Mouse (Mus musculus) neutrophil, adult 5-6 weeks (primary cell): ENCODE results near the gene Wt1. TPM values are rescaled to one million over a fixed set of nuclear protein-coding genes. Genes with fewer than 3 reads are reported as not detected.

Source experiments
- ATAC-seq: fragments of 151-379, 151-347 bp; 2 replicates; pipeline ENCODE4 v1.8.0; 2017; ENCODE audit warnings: mild to moderate bottlenecking, moderate TSS enrichment; ENCODE audit not compliant: insufficient number of reproducible peaks, poor library complexity, low FRiP score, severe bottlenecking; ENCODE audit errors: extremely low read depth
- total RNA-seq: library from RNA; stranded (forward); fragments of 200-1000 nt; gene quantifications from 2 replicates; pipeline ENCODE4 v1.2.3, GENCODE M21; 2017

Wt1 gene
- total RNA-seq, result not detected in 2 replicates

DNA sequence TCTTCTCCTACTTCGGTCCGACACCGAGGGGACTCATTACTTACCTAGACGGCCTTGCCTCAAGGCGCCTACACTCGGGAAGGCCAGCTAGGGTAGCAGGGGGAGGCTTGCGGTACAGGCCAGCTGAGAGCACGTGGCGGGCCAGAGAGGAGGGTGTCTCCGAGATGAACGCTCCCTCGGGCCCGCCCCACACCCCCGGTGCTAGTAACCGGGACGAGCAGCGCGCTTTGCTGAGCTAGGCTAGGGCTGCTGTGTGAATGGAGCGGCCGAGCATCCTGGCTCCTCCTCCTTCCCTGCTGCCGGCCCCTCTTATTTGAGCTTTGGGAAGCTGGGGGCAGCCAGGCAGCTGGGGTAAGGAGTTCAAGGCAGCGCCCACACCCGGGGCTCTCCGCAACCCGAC lies at the start of gene Wt1:
TSS of gene Wt1 (plus strand) at position 251 of the 400 bp plus-strand sequence.
- no peak for ATAC-seq

GRCm38 (mm10) chr2:105077151-105077550 lies 49.2 kb upstream of the Wt1 start:
- no peak for ATAC-seq

GRCm38 (mm10) chr2:105082256-105082790 lies 44.0 kb upstream of the Wt1 start:
- no peak for ATAC-seq

- no peak for ATAC-seq
These were observed 42.3 kb upstream of the Wt1 start for GRCm38 (mm10) chr2:105084035-105084434.

- no peak for ATAC-seq
These were observed 40.2 kb upstream of the Wt1 start for GRCm38 (mm10) chr2:105086081-105086480.

DNA sequence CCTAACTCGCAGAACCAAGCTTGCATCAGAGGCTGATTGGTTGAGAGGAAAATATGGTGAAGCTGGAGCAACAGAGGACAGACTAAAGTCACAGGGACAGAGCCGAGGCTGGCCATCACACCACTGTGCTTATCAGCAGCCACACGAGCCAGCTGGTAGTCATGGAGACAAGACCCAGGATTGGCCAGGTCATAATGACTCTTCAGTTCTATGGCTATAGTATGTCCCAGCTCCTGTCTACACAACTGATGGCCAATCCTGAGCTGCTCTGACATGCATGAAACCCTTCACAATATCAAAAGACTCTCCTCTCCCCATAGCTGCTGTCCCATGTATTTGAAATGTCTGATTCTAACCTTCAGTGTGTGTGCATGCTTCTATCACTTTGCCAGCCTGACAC lies 38.3 kb upstream of the Wt1 start:
- ATAC-seq, result no peak

DNA sequence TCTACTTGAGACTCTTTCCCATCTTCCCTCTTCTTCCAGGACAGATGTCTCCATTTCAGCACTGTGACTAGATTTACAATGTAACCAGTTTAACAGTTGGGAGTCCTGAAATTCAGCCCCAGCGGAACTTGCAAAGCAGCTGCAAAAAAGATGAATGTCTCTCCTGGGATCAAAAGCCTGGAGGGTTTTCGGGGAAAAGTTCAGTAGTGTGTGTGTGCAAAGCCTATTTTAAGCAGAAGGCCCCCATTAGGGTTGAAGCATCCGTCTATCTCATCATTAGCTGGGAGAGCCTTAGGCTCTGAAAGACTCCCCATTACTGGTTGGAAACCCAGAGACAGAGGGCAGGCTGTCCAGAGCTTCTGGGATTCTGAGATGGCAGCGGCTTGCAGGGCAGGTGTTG lies 37.2 kb upstream of the Wt1 start:
- ATAC-seq, result no peak

DNA sequence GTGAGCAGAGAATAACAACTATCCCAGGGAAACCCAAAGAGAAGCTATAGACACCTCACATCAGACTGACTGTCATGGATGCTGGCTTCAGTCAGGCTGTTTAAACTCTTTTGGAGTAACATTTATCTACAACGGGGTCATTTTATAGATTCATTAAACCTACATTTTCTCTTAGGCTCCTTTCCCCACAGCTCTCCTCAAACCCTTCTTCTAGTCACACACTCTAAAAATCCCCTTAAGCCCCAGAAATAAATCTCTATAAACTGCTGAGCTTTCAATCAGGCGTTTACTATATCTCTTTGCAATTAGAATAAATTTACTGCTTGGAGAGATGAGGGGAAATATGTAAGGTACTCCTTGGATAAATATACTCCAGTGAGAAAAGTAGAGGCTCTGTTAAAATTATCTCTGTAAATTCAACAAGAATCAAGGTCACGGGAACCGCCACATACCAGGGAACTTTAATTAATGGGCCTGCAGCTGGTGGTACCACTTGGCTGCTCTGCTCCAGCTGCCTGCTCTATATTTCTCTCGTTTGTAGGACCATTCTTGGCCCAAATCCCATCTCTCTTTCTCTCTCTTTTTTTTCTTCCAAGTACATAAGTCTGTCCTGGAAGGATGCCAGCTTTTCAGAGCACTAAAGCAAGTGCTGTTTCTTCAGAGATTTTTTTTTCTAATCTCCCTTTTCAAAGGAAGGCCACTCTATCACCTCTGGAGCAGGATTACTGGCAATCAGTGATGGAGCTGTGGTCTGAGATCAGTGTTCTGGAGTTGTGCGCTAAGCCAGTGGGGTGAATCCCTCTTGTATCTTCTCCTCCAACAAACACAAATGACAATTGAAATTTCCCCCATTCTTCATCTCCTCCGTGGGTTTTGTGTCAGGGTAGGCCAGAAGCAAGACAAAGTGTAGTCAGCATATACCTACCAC lies 36.5 kb upstream of the Wt1 start:
- no peak for ATAC-seq

- ATAC-seq, result no peak
These were observed 35.3 kb upstream of the Wt1 start for GRCm38 (mm10) chr2:105090991-105091390.

DNA sequence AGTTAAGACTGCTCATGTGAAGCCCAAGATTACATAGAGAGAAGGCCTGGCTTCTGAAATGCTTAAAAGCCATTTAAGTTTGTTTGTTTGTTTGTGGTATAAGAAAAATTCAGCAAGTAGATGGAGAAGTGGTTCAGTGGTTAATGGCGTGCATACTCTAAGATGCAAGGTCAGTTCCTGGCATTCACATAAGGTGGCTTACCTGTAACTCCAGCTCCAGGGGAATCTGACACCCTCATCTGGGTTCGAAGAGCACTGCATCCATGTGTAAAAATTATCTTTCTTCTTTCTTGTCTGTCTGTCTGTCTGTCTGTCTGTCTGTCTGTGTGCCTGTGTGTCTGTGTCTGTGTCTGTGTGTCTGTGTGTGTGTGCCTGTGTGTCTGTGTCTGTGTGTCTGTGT lies 34.6 kb upstream of the Wt1 start, which contains the start of gene Gm11060:
TSS of gene Gm11060 (plus strand) at position 301 of the 400 bp plus-strand sequence.
- ATAC-seq, result no peak

DNA sequence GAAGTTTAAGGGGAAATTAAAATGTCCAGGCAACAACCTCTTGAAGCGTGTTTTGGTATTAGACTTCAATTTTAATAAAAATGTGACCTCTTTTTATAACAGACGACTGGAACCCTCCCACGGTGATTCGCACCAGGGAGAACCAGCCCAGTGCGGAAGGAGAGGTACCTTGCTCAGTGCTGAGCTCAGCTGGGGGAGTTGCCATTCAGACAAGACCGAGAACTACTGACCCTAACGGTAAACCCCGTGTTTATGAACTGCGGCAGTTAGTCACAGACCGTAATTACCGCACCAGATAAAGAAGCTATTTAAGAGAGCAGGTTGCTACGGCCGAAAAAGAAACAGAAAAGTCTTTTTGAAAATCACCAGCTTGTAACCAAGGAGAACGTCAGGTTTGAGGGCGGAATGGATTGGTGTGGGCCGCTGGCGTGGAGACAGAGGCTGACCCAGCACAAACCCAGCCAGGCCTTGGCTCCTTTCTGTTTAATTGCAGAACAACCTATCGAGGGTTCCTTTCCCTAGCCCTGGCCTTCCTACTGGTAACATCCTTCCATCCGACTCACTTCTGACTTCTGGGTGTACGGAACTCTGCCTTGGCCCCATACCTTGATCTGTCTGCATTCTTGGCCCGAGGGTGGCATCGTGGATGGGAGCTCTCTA lies 28.9 kb upstream of the Wt1 start:
- no peak for ATAC-seq

DNA sequence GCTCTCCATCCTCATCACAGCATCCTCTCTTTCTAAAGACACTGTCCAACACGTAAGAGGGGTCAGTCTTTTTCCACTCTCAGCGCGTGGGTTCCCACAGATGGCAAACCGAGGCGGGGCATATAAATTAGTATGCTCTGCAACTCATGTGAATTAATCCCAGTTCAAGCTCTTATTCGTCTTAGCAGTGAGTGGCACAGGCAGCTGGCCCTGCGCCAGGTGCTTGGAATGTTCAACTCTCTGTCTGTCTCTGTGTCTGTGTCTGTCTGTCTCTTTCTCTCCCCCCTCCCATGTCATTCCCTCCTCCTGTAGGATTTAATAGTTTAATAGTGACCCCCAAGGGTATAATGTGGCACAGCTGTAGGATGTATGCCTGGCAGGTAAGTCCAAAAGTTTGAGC lies 26.9 kb upstream of the Wt1 start:
- ATAC-seq, result no peak

DNA sequence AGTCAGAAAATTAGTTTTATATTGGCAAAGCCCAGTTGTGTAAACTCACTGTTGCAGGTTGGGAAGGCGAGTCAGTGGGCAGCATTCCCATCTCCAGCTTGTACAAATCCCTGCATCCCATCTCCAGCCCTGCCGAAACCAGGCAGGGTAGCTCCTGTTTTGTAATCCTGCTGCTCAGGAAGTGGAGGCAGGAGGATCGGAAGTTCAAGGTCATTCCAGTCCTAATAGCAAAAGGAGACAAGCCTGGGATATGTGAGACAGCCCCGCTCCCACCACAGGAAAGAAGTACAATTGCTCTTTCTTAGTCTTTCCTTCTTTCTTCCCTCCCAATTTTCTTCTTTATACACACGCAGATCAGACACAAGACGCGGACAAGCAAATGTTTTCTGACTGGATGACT lies 25.8 kb upstream of the Wt1 start:
- no peak for ATAC-seq

GRCm38 (mm10) chr2:105108703-105109158 lies 17.6 kb upstream of the Wt1 start:
- ATAC-seq, result no peak

DNA sequence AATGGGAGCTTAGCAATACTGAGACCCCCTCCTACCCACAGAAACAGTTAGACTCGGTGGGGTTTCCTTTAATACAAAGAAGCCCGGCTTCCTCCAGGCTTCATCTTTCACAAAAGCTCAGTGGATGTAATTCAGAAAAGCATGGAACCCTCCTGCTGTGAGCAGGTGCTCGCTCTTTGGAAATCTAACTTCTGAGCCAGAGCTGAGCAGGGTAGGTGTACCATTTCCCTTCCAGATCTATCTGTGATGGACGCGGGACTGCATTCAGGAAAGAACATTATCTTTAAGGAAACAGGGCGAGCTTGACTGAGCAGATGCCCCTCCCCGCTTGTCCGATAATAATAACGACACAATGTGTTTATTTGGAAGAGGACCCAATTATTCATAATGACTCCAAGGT lies 12.3 kb upstream of the Wt1 start:
- no peak for ATAC-seq

- ATAC-seq, result no peak
These were observed 8.7 kb upstream of the Wt1 start for GRCm38 (mm10) chr2:105117669-105118068.

DNA sequence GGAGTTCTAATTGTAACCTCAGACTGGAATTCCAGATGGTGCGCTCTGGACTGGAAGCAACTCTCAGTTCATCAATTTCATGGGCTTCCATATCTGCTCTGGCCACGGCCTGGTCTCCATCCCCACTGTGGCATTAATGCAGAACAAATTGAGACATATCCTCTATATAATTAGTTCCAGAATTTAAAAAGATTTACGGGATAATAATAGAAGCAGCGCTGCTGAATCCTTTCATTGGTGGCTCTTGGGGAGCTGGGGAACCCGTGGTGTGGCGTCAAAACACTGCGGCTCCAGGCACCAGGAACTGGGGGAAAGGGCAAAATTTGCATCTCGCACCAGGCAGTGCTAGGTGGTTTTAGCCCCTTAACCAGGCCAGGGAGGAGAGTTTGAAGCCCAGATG lies 4.1 kb upstream of the Wt1 start:
- ATAC-seq, result no peak

GRCm38 (mm10) chr2:105122886-105123285 lies 3.4 kb upstream of the Wt1 start:
- no peak for ATAC-seq

DNA sequence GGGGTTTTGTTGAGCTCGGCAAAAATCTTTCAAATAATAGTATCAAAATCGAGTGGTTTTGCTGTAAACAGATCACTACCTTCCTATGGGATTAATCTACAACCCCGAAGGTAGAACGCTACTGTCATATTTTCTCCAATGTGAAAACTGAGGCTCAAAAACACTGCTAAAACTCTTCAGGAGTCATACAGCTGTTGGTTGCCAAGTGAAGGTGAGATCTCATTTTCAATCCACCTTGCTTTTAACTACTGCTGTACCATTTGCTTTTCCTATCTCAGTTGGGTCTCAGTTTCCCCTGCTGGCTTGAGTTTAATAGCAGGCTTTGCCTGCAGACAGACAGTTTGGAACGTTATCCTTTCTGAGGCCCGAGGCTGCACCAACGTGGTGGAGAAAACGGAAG lies 2.9 kb upstream of the Wt1 start:
- ATAC-seq, result no peak

GRCm38 (mm10) chr2:105123881-105124280 lies 2.4 kb upstream of the Wt1 start:
- ATAC-seq, result no peak
